Mouse (Mus musculus): ENCODE data around the gene Zfhx2.

DNA sequence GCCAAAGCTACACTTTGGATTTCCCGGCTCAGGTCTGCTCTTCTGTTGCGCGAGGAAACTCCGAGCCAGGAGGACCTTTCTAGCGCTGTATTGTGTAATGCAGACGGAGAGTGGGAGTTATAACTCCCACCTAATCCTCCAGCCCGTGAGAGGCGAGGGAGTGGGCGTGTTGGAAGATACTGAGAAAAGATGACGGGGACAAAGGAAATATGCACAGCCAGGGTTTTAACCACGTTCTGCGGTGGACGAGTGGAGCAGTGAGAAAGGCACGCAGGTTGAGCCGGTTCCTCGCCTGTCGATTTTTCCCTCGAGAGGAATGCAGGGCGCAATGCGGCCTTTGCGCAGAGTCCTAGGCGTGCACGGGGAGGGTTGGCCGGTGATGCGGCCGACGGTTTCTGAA lies 77.5 kb downstream of the Zfhx2 start:
- TF ChIP-seq POLR2A (IDR thresholded peaks at IDR 0.05; ENCODE audit: insufficient read depth, low read length) (no peak), CTCF (IDR thresholded peaks at IDR 0.05; ENCODE audit: low read depth, low read length) (no peak), EP300 (IDR thresholded peaks at IDR 0.05; ENCODE audit: insufficient read depth, low read depth, low read length) (no peak)

Measured in ES-Bruce4 (cell line).